Mouse (Mus musculus) testis, adult 2 months (tissue): Measurements from ENCODE around the gene Fam117a.

ENCODE experiments used
- CTCF ChIP-seq: fragments of 200-500 bp; IDR thresholded peaks from 2 replicates; pipeline ENCODE4 v1.5.1; 2012; ENCODE audit warnings: low read depth, mild to moderate bottlenecking, inconsistent platforms, low read length, moderate library complexity; ENCODE audit not compliant: control insufficient read depth, insufficient read depth, insufficient replicate concordance
- POLR2A ChIP-seq: fragments of 200-500 bp; IDR thresholded peaks from 2 replicates; pipeline ENCODE4 v1.6.1; 2012; ENCODE audit warnings: low read depth, mild to moderate bottlenecking, inconsistent platforms, low read length, moderate library complexity; ENCODE audit not compliant: control insufficient read depth

- no peak for TF ChIP-seq CTCF
- TF ChIP-seq POLR2A: no peak
Measured at GRCm38 (mm10) chr11:95354228-95354944, 17.6 kb downstream of the Fam117a start.
